Mouse (Mus musculus): ENCODE data around the gene Pak1.

DNA sequence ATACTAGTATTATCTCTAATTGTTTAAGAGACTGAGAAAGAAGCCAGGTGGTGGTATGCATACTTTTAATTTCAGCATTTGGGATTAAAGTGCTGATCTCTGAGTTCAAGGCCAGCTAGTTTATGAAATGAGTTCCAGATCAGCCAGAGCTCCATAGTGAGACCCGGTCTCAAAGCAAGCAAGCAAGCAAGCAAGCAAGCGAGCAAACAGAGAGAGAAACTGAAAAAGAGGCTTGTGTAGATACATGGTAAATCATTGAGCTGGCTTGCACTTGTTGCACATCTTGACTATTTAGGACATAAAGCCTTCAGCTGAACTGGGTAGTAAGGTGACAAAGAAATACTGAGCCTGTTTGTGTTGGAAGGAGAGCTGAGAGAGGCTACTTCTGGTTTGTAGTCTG is 44.6 kb downstream of the Pak1 start:
- TF ChIP-seq CTCF (IDR thresholded peaks at IDR 0.05; ENCODE audit: extremely low read depth, insufficient read length, insufficient replicate concordance, low read depth, low read length) (no peak), POLR2A (IDR thresholded peaks at IDR 0.05; ENCODE audit: low read depth, low read length) (no peak)
